Mouse (Mus musculus): ENCODE measurements around the gene Ccdc162. TPM values are rescaled to one million over a fixed set of nuclear protein-coding genes. Genes with fewer than 3 reads are reported as not detected.

The Ccdc162 gene
- total and polyA plus RNA-seq, 3 experiments: 0.60 TPM; not detected in 2

DNA sequence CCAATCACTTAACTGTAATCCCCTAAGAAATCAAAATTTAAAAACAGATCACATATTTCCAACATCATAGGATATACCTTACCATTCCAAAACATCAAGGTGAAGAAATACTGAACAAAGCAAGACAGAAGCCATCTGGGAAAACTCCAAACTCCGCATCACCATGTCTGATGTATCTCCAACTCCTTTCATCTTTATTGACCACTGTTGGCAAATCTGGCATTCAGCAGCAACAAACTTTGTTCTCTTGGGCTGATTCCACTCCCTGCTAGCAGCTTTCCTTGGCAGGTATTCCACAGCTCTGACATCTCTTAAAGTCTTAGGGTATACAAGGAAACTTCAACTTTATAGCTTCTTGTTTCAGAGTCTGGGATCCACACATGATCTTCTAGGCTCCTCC, 158.0 kb downstream of the Ccdc162 start:
- DNase-seq (ENCODE audit: low spot score): no peak
- 0 out of 2 replicates have a peak, but pooled peaks cover 3% of the 10 kb centered on the region for H3K9me3 ChIP-seq (replicated peaks)
- peaks cover 27% of the 10 kb centered on the region for H3K27me3 ChIP-seq (ENCODE audit: insufficient read depth, low read length)
- H3K4me3 ChIP-seq (ENCODE audit: low read depth, low read length): no peak overlapping the region
- no peak for TF ChIP-seq GATA2 (IDR thresholded peaks at IDR 0.05; ENCODE audit: borderline replicate concordance, low read depth, low read length)
- no peak for TF ChIP-seq POLR2AphosphoS5 (IDR thresholded peaks at IDR 0.05; ENCODE audit: insufficient replicate concordance, low read depth, low read length)
- TF ChIP-seq GATA1 (IDR thresholded peaks at IDR 0.05; ENCODE audit: borderline replicate concordance, low read length): no peak
- no peak for TF ChIP-seq CTCF (IDR thresholded peaks at IDR 0.05; ENCODE audit: low read depth, low read length)
- TF ChIP-seq TAL1 (conservative IDR thresholded peaks at IDR 0.05; ENCODE audit: low read depth, low read length): no peak
- peaks cover 3% of the 10 kb centered on the region for H3K36me3 ChIP-seq (replicated peaks)
- no peak for ATAC-seq (ENCODE audit: extremely low read depth, insufficient number of reproducible peaks, low FRiP score, poor library complexity, severe bottlenecking)
- H3K4me1 ChIP-seq (ENCODE audit: insufficient read depth, low read depth, low read length): no peaks in the 10 kb centered on the region

DNA sequence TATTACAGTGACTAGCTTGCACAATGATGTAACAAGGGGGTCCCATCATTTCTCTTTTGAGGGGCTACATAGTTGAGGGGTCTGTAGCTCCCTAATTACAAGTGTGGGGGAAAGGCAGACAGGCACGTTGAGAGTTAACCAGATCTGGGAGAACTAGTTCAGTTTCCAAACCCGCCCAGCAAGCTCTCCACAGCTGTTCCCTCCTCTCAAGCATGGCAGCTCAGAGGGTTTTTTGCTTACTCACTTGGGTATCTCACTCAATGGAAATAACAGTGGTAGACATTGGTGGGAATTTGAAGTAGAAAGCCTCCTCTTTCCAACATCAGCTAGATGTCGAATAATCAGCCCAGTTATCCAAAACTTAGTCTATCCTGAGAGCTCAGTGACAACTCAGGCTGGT, 161.4 kb downstream of the Ccdc162 start:
- H3K27me3 ChIP-seq (ENCODE audit: insufficient read depth, low read length): peaks cover 28% of the 10 kb centered on the region
- TF ChIP-seq CTCF (IDR thresholded peaks at IDR 0.05; ENCODE audit: low read depth, low read length) (no peak), GATA1 (IDR thresholded peaks at IDR 0.05; ENCODE audit: borderline replicate concordance, low read length) (no peak), TAL1 (conservative IDR thresholded peaks at IDR 0.05; ENCODE audit: low read depth, low read length) (no peak), POLR2AphosphoS5 (IDR thresholded peaks at IDR 0.05; ENCODE audit: insufficient replicate concordance, low read depth, low read length) (no peak), GATA2 (IDR thresholded peaks at IDR 0.05; ENCODE audit: borderline replicate concordance, low read depth, low read length) (no peak)
- no peak for ATAC-seq (ENCODE audit: extremely low read depth, insufficient number of reproducible peaks, low FRiP score, poor library complexity, severe bottlenecking)
- H3K4me3 ChIP-seq (ENCODE audit: low read depth, low read length): no peak overlapping the region
- H3K4me1 ChIP-seq (ENCODE audit: insufficient read depth, low read depth, low read length): no peaks in the 10 kb centered on the region
- H3K9me3 ChIP-seq (replicated peaks): no peaks in the 10 kb centered on the region
- DNase-seq (ENCODE audit: low spot score): no peak
- peaks cover 3% of the 10 kb centered on the region for H3K36me3 ChIP-seq (replicated peaks)

DNA sequence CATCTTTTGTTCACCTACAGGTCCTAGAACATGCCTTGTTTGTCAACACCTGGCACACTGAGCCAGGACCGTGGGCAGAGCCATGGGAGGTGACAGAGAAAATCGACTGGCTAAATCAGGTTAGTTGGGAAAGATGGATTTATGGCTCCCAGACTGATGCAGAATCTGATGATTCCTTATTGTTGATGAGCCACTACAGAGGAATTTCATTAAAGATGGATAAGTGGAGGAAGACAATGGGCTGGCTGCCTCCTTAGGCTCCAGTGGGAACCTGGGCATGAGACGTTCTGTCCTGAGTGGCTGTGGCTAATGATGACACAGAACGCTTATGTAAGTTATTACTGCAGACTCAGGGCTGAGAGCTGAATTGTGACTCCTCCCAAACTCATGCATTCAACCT, 162.7 kb downstream of the Ccdc162 start:
- no peak for DNase-seq (ENCODE audit: low spot score)
- Histone ChIP-seq H3K4me1 (ENCODE audit: insufficient read depth, low read depth, low read length) (no peaks in the 10 kb centered on the region), H3K27me3 (ENCODE audit: insufficient read depth, low read length) (peaks cover 28% of the 10 kb centered on the region), H3K9me3 (replicated peaks) (peaks cover 5% of the 10 kb centered on the region), H3K36me3 (replicated peaks) (no peaks in the 10 kb centered on the region), H3K4me3 (ENCODE audit: low read depth, low read length) (no peak overlapping the region)
- ATAC-seq (ENCODE audit: extremely low read depth, insufficient number of reproducible peaks, low FRiP score, poor library complexity, severe bottlenecking): no peak
- TF ChIP-seq TAL1 (conservative IDR thresholded peaks at IDR 0.05; ENCODE audit: low read depth, low read length) (no peak), GATA2 (IDR thresholded peaks at IDR 0.05; ENCODE audit: borderline replicate concordance, low read depth, low read length) (no peak), CTCF (IDR thresholded peaks at IDR 0.05; ENCODE audit: low read depth, low read length) (no peak), GATA1 (IDR thresholded peaks at IDR 0.05; ENCODE audit: borderline replicate concordance, low read length) (no peak), POLR2AphosphoS5 (IDR thresholded peaks at IDR 0.05; ENCODE audit: insufficient replicate concordance, low read depth, low read length) (no peak)

DNA sequence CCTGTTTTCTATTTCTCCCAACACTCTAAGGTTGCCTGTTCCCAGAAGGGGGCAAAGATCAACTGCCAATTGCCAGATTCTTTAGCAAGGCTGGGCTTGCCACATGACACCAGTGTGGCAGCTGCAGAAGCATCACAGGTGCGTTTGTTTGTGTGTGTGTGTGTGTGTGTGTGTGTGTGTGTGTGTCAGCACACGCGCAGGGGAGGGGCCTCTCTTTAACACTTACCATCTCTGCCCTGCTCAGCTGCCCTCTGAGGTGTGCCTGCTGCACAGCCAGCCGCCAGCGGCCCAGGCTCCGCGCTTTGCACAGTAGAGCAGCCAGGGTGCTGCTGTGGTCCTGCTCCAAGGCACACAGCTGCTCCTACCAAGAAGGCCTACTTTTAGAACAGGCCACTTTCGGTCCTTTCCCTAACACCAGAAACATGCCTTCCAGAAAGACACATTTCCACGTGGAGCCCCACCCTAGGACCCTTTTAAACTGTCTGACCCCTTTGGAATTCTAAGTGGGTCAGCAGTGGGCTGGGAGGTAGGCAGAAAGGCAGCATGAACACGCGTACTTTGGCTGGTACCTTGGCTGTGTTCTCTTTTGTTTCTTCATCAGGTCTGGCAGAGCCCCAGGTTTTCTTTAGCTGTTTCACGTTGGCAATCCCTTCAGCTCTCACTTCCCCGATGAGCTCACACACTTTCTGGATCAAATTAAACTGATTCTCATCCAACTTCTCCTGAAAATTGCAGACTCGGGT, 163.4 kb downstream of the Ccdc162 start:
- H3K4me3 ChIP-seq (ENCODE audit: low read depth, low read length): no peak overlapping the region
- peaks cover 7% of the 10 kb centered on the region for H3K9me3 ChIP-seq (replicated peaks)
- peaks cover 28% of the 10 kb centered on the region for H3K27me3 ChIP-seq (ENCODE audit: insufficient read depth, low read length)
- DNase-seq (ENCODE audit: low spot score) (no peak), ATAC-seq (ENCODE audit: extremely low read depth, insufficient number of reproducible peaks, low FRiP score, poor library complexity, severe bottlenecking) (no peak)
- no peak for TF ChIP-seq TAL1 (conservative IDR thresholded peaks at IDR 0.05; ENCODE audit: low read depth, low read length)
- no peak for TF ChIP-seq CTCF (IDR thresholded peaks at IDR 0.05; ENCODE audit: low read depth, low read length)
- no peak for TF ChIP-seq GATA2 (IDR thresholded peaks at IDR 0.05; ENCODE audit: borderline replicate concordance, low read depth, low read length)
- no peak for TF ChIP-seq POLR2AphosphoS5 (IDR thresholded peaks at IDR 0.05; ENCODE audit: insufficient replicate concordance, low read depth, low read length)
- no peak for TF ChIP-seq GATA1 (IDR thresholded peaks at IDR 0.05; ENCODE audit: borderline replicate concordance, low read length)
- H3K4me1 ChIP-seq (ENCODE audit: insufficient read depth, low read depth, low read length): no peaks in the 10 kb centered on the region
- no peaks in the 10 kb centered on the region for H3K36me3 ChIP-seq (replicated peaks)

DNA sequence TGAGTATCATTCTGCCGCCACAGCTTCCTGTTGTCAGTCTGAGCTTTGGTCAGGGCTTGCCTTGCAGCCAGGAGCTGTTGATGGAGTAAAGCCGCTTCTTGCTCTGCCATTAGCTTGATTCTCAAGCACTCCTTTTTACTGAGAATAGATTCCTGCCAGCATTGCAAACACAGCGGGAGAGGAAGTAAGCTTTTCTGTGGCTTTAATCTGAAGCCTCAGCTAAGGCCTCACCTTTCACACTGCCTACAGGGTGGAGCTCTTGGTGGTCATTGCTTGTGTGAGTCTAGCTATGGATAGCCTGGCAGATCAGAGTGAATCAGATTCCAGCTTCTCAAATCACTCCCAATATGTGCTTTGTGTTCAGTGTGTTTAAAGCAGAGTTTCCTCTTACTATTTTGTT, 164.1 kb downstream of the Ccdc162 start:
- no peak for TF ChIP-seq POLR2AphosphoS5 (IDR thresholded peaks at IDR 0.05; ENCODE audit: insufficient replicate concordance, low read depth, low read length)
- TF ChIP-seq TAL1 (conservative IDR thresholded peaks at IDR 0.05; ENCODE audit: low read depth, low read length): no peak
- no peak for TF ChIP-seq GATA2 (IDR thresholded peaks at IDR 0.05; ENCODE audit: borderline replicate concordance, low read depth, low read length)
- Histone ChIP-seq H3K4me3 (ENCODE audit: low read depth, low read length) (no peak overlapping the region), H3K36me3 (replicated peaks) (no peaks in the 10 kb centered on the region), H3K4me1 (ENCODE audit: insufficient read depth, low read depth, low read length) (no peaks in the 10 kb centered on the region), H3K27me3 (ENCODE audit: insufficient read depth, low read length) (peaks cover 31% of the 10 kb centered on the region), H3K9me3 (replicated peaks) (peaks cover 7% of the 10 kb centered on the region)
- DNase-seq (ENCODE audit: low spot score) (no peak), ATAC-seq (ENCODE audit: extremely low read depth, insufficient number of reproducible peaks, low FRiP score, poor library complexity, severe bottlenecking) (no peak)

GRCm38 (mm10) chr10:41550711-41551110, 165.7 kb downstream of the Ccdc162 start:
- TF ChIP-seq GATA2 (IDR thresholded peaks at IDR 0.05; ENCODE audit: borderline replicate concordance, low read depth, low read length) (no peak), TAL1 (conservative IDR thresholded peaks at IDR 0.05; ENCODE audit: low read depth, low read length) (no peak), GATA1 (IDR thresholded peaks at IDR 0.05; ENCODE audit: borderline replicate concordance, low read length) (no peak), POLR2AphosphoS5 (IDR thresholded peaks at IDR 0.05; ENCODE audit: insufficient replicate concordance, low read depth, low read length) (no peak), CTCF (IDR thresholded peaks at IDR 0.05; ENCODE audit: low read depth, low read length) (no peak)
- DNase-seq (ENCODE audit: low spot score) (no peak), ATAC-seq (ENCODE audit: extremely low read depth, insufficient number of reproducible peaks, low FRiP score, poor library complexity, severe bottlenecking) (no peak)
- Histone ChIP-seq H3K4me1 (ENCODE audit: insufficient read depth, low read depth, low read length) (no peaks in the 10 kb centered on the region), H3K27me3 (ENCODE audit: insufficient read depth, low read length) (peaks cover 38% of the 10 kb centered on the region), H3K36me3 (replicated peaks) (no peaks in the 10 kb centered on the region), H3K4me3 (ENCODE audit: low read depth, low read length) (no peak overlapping the region), H3K9me3 (replicated peaks) (peaks cover 7% of the 10 kb centered on the region)
